Mouse (Mus musculus) olfactory bulb, adult 2 months (tissue): ENCODE data around the gene Hist1h2ak. TPM values are rescaled to one million over a fixed set of nuclear protein-coding genes. Genes with fewer than 3 reads are reported as not detected.
"Not testable (repeated sequence)": the region's sequence is repeated elsewhere in the genome, so short reads cannot be mapped to it uniquely, and the experiment has no call there.

Experiments
- H3K27ac ChIP-seq: fragments of 200-500 bp; 2 replicates; pipeline ENCODE4 v1.5.1; 2012; ENCODE audit warnings: low read depth, low read length; ENCODE audit not compliant: insufficient read depth
- H3K4me1 ChIP-seq: fragments of 200-500 bp; 2 replicates; pipeline ENCODE4 v1.6.1; 2012; ENCODE audit warnings: low read length; ENCODE audit not compliant: control insufficient read depth, insufficient read depth
- H3K4me3 ChIP-seq: fragments of 200-500 bp; 2 replicates; pipeline ENCODE4 v1.5.1; 2012; ENCODE audit warnings: mild to moderate bottlenecking, low read depth, low read length, moderate library complexity; ENCODE audit not compliant: insufficient read depth
- CTCF ChIP-seq: fragments of 200-500 bp; IDR thresholded peaks from 2 replicates; pipeline ENCODE4 v1.5.1; 2012; ENCODE audit warnings: low read depth, mild to moderate bottlenecking, low read length, moderate library complexity; ENCODE audit not compliant: insufficient read depth
- POLR2A ChIP-seq: fragments of 200-500 bp; IDR thresholded peaks from 2 replicates; pipeline ENCODE4 v1.6.1; 2012; ENCODE audit warnings: mild to moderate bottlenecking, low read depth, low read length, moderate library complexity; ENCODE audit not compliant: insufficient read depth
- WGBS: fragments of 180-500 bp; shearing (Covaris S2); methylation state at CpG from one replicate; pipeline ENCODE4 v1.1.7; 2018; 5-methylcytosine and 5-hydroxymethylcytosine counted together
- polyA plus RNA-seq: library from polyadenylated mRNA; stranded (reverse); fragments of >200 nt; gene quantifications from 2 replicates; pipeline ENCODE4 v1.2.4, GENCODE M21; 2012; ENCODE audit warnings: low replicate concordance; ENCODE audit not compliant: missing spikeins, insufficient read depth, insufficient read length

Hist1h2ak gene
- polyA plus RNA-seq = not detected in 2 replicates

DNA sequence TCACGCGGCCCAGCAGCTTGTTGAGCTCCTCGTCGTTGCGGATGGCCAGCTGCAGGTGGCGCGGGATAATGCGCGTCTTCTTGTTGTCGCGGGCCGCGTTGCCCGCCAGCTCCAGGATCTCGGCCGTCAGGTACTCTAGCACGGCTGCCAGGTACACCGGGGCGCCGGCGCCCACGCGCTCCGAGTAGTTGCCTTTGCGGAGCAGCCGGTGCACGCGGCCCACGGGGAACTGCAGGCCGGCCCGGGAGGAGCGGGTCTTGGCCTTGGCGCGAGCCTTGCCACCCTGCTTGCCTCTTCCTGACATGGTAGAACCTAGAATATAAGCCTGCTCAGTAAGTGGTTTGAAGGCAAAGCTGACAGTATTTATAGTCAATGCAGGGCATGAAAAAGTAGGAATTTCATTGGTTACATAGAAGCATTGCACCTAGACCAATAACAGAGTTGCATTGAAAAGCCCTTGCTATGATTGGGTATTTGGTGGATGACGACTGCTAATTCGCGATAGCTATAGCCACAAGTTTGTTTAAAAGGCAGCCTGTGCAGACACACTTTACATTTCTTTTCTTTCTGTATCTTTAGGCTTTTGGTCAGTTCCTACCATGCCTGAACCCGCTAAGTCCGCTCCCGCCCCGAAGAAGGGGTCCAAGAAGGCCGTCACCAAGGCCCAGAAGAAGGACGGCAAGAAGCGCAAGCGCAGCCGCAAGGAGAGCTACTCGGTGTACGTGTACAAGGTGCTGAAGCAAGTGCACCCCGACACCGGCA, at the start of gene Hist1h2ak, which contains the start of gene Hist1h2bn:
Gene Hist1h2ak, minus strand, starts transcription at position 304 of the 762 bp plus-strand sequence.
Gene Hist1h2bn, plus strand, starts transcription at position 600 of the 762 bp plus-strand sequence.
- peak; percentile 49 for TF ChIP-seq POLR2A
- WGBS = under 1% methylated on average over 46 of the region's 50 CpGs
- peak within 1 kb of the TSS; percentile 71 for H3K4me3 ChIP-seq
- not testable (repeated sequence) for H3K4me1 ChIP-seq
- H3K27ac ChIP-seq = peak within 1 kb of the TSS; percentile 93

DNA sequence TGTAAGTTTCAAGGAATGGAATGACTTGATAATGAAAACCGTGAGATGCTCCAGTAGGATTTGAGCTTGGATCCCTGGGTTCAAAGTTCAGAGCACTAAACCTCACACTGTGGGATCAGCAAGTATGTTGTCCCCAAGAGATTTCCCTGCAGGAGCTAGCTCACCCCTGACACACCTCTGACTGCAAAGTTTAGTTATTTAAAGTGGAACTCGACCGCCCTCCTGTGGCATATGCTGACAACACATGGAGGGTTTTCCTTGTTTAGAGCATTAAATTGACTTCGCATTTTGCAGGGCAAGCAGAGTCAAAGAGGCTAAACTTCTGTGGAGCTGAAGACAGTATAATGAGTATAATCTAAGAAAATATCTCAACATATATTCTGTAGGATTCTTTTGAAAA, 49.4 kb upstream of the Hist1h2ak start:
- WGBS = no CpG with 5 or more reads among the region's 4 CpGs
- H3K4me1 ChIP-seq, H3K4me3 ChIP-seq, H3K27ac ChIP-seq: not testable (repeated sequence)

DNA sequence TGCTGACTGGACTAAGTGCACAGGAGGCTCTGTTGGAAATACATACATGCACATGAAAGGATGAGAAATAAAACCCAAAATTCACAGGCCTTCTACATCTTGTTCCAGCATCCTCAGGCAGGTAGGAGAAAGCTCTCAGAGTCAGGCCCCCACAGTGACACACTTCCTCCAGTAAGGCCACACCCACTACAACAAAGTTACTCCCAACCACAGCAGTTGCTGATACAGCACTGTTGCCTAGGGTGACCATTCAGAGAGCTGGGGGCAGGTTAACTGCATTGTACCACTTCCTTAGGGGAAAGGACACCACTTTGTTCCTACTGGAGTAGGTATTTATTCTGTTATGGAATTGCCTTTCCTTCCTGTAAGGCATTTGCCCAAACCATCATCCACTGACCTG, 43.5 kb upstream of the Hist1h2ak start:
- not testable (repeated sequence) for H3K4me3 ChIP-seq, H3K27ac ChIP-seq, H3K4me1 ChIP-seq

GRCm38 (mm10) chr13:21795584-21795983, 42.0 kb upstream of the Hist1h2ak start:
- 93% methylated on average over 7 of the region's 7 CpGs for WGBS
- H3K4me3 ChIP-seq = no peak overlapping the region
- H3K27ac ChIP-seq = no peak overlapping the region
- peaks cover 2% of the 10 kb centered on the region; the same call in 1 of the 2 replicates for H3K4me1 ChIP-seq
- TF ChIP-seq CTCF = no peak
- no peak for TF ChIP-seq POLR2A

DNA sequence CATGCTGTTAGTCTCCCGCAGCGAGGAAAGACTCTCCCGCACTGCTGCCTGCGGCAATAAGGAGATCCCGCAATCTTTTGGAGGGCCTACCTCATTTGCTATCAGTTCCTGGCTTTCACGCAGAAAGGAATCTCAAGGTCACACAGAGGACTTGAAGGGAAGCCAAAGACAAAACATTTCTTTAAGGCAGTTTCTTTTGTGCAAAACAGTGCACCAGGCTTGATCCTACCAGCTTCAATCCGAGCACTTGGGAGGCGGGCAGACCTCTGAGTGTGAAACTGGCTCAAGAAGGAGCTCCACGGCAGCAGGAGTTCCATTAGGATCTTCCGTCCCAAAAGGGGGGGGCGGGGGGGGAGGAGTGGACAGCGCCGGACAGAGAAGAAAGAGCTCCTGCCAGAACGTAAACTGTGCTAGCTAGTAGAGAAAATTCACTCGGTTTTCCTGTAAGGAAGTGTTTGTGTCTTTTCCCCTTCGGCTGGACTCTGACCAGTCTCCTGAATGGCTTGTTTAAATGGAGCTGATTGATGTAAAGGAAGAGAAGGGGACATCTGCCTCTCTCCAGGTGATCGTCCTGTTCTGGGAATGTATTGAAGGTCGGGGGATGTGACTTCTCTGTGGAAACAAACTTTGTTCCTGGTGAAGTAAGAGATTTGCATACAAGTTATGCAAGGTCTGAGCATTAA, 37.1 kb upstream of the Hist1h2ak start:
- Histone ChIP-seq H3K27ac (no peak overlapping the region), H3K4me1 (peaks cover 5% of the 10 kb centered on the region; the same call in 1 of the 2 replicates), H3K4me3 (no peak overlapping the region)
- 12% methylated on average over 18 of the region's 18 CpGs for WGBS
- TF ChIP-seq CTCF = no peak
- no peak for TF ChIP-seq POLR2A

DNA sequence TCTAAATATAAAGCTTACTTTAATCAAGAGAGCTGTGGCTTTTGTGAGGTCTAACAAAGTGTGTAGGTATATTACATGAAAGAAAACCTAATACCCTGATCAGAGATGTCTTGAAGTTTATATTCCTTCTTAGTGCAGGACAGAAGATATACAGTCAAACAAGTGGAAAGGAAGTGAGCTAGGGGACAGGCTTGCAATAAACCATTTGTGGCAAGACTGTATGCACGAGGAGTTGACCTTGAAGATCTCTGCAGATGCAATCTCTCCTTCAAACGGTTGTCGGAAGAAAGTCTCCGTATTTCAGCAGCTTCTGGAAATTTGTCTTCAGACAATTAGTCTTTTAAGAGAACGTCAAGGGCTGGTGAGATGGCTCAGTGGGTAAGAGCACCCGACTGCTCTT, 36.3 kb upstream of the Hist1h2ak start:
- 75% methylated on average over 6 of the region's 6 CpGs for WGBS
- no peak overlapping the region for H3K27ac ChIP-seq
- H3K4me3 ChIP-seq = no peak overlapping the region
- peaks cover 5% of the 10 kb centered on the region; the same call in 1 of the 2 replicates for H3K4me1 ChIP-seq
- TF ChIP-seq POLR2A (no peak), CTCF (no peak)

GRCm38 (mm10) chr13:21787760-21788593, 34.4 kb upstream of the Hist1h2ak start:
- WGBS = 20% methylated on average over 16 of the region's 21 CpGs
- peak overlapping the region; percentile 32 for H3K4me3 ChIP-seq
- no peak for TF ChIP-seq CTCF
- TF ChIP-seq POLR2A = no peak
- H3K27ac ChIP-seq = no peak overlapping the region
- H3K4me1 ChIP-seq = peaks cover 5% of the 10 kb centered on the region; the same call in 1 of the 2 replicates

DNA sequence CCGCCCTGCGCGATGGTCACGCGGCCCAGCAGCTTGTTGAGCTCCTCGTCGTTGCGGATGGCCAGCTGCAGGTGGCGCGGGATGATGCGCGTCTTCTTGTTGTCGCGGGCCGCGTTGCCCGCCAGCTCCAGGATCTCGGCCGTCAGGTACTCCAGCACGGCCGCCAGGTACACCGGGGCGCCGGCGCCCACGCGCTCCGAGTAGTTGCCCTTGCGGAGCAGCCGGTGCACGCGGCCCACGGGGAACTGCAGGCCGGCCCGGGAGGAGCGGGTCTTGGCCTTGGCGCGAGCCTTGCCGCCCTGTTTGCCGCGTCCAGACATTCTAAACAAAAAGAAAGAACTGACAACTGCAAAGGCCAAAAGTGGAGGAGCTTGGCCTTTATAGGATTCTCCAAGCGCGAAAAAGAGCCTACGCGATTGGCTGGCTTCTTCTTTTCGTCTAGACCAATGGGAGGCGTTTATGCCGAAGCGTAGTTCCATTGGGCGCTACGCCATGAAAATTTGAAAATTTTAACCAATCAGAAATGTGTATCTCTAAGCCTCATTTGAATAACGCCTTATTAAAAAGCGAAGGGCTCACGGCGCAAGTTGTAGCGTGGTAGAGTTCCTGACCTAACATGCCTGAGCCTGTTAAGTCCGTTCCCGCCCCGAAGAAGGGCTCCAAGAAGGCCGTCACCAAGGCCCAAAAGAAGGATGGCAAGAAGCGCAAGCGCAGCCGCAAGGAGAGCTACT, 33.4 kb upstream of the Hist1h2ak start, which contains the start of the genes Hist1h2an and Hist1h2bp:
Gene Hist1h2an, minus strand, starts transcription at position 320 of the 731 bp plus-strand sequence.
Gene Hist1h2bp, plus strand, starts transcription at position 563 of the 731 bp plus-strand sequence.
- H3K4me1 ChIP-seq = not testable (repeated sequence)
- Histone ChIP-seq H3K27ac (peak within 1 kb of the TSS; percentile 80), H3K4me3 (peak within 1 kb of the TSS; percentile 60)
- WGBS = under 1% methylated on average over 42 of the region's 63 CpGs
